Mouse (Mus musculus): ENCODE results near the gene Iqch. TPM values are rescaled to one million over a fixed set of nuclear protein-coding genes. Genes with fewer than 3 reads are reported as not detected.

The Iqch gene
- polyA plus RNA-seq, 1 experiment: 0.06 TPM

DNA sequence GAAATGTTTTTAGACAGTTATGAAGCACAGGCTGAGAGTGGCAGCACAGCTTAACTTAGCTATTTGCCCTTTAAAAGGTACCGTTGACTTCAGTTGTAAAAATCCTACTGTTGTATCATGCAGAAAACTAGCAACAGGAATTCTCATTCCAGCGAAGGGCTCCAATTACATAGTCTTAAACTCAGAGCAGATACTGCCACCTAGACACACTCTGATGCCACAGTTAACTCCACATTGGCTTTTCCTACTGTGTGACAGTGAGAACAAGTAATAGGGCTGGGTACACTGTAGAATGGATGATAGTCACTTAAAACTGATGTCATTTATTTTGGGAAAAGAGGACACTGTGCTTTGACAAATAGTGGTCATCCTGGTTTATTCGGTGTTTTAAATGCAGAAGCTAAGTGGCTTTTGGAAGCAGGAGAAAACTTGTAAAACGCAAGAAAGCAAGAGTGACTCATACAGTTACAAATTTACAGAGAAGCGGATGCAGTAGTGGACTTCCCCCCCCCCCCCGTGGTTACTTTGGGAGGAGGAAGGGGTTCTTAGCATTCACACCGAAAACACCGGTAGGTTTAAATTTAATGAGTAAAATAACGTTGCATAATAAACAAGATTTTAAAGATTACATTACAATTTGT is 181.1 kb downstream of the Iqch start:
- no peak for TF ChIP-seq POLR2A (IDR thresholded peaks at IDR 0.05; ENCODE audit: low read depth, low read length)
- TF ChIP-seq CTCF (conservative IDR thresholded peaks at IDR 0.05; ENCODE audit: insufficient read depth, insufficient read length, low read depth, low read length): no peak
- Histone ChIP-seq H3K36me3 (ENCODE audit: control insufficient read depth, insufficient read depth, low read length) (no peaks in the 10 kb centered on the region), H3K4me1 (ENCODE audit: control insufficient read depth, insufficient read depth, low read length) (no peaks in the 10 kb centered on the region), H3K27me3 (replicated peaks; ENCODE audit: control insufficient read depth, insufficient read depth, low read length) (no peaks in the 10 kb centered on the region), H3K4me3 (ENCODE audit: insufficient read depth, low read depth, low read length) (no peak overlapping the region), H3K27ac (ENCODE audit: insufficient read depth, low read depth, low read length) (no peak overlapping the region)
- 27% methylated on average over 9 of the region's 9 CpGs for WGBS
- DNase-seq: peak; percentile 28

GRCm38 (mm10) chr9:63420396-63420795 is 181.9 kb downstream of the Iqch start:
- H3K27ac ChIP-seq (ENCODE audit: insufficient read depth, low read depth, low read length): no peak overlapping the region
- no peaks in the 10 kb centered on the region for H3K27me3 ChIP-seq (replicated peaks; ENCODE audit: control insufficient read depth, insufficient read depth, low read length)
- no peak for TF ChIP-seq POLR2A (IDR thresholded peaks at IDR 0.05; ENCODE audit: low read depth, low read length)
- no peak for TF ChIP-seq CTCF (conservative IDR thresholded peaks at IDR 0.05; ENCODE audit: insufficient read depth, insufficient read length, low read depth, low read length)
- no peaks in the 10 kb centered on the region for H3K4me1 ChIP-seq (ENCODE audit: control insufficient read depth, insufficient read depth, low read length)
- WGBS: 64% methylated on average over 6 of the region's 6 CpGs
- H3K36me3 ChIP-seq (ENCODE audit: control insufficient read depth, insufficient read depth, low read length): no peaks in the 10 kb centered on the region
- DNase-seq: no peak
- no peak overlapping the region for H3K4me3 ChIP-seq (ENCODE audit: insufficient read depth, low read depth, low read length)

DNA sequence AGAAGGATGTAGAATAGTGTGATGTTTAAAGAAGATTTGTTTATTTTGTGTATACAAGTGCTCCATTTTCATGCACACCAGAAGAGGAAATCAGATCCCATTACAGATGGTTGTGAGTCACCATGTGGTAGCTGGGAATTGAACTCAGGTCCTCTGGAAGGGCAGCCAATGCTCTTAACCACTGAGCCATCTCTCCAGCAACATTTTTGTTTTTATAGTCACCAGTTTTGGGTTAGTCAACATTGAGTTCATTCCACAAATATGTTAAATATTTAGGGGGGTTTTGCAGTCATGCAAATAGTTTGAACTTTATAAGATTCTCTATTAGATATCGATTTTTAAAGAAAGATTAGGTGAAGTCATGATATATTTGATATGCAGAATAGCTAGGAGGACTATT is 202.1 kb downstream of the Iqch start:
- DNase-seq: no peak
- Histone ChIP-seq H3K27ac (ENCODE audit: insufficient read depth, low read depth, low read length) (no peak overlapping the region), H3K36me3 (ENCODE audit: control insufficient read depth, insufficient read depth, low read length) (no peaks in the 10 kb centered on the region), H3K27me3 (replicated peaks; ENCODE audit: control insufficient read depth, insufficient read depth, low read length) (no peaks in the 10 kb centered on the region), H3K4me3 (ENCODE audit: insufficient read depth, low read depth, low read length) (no peak overlapping the region), H3K4me1 (ENCODE audit: control insufficient read depth, insufficient read depth, low read length) (peaks cover 3% of the 10 kb centered on the region; the same call in 1 of the 2 replicates)
- no peak for TF ChIP-seq CTCF (conservative IDR thresholded peaks at IDR 0.05; ENCODE audit: insufficient read depth, insufficient read length, low read depth, low read length)
- TF ChIP-seq POLR2A (IDR thresholded peaks at IDR 0.05; ENCODE audit: low read depth, low read length): no peak
- WGBS: 80% methylated on average over 1 of the region's 1 CpGs

DNA sequence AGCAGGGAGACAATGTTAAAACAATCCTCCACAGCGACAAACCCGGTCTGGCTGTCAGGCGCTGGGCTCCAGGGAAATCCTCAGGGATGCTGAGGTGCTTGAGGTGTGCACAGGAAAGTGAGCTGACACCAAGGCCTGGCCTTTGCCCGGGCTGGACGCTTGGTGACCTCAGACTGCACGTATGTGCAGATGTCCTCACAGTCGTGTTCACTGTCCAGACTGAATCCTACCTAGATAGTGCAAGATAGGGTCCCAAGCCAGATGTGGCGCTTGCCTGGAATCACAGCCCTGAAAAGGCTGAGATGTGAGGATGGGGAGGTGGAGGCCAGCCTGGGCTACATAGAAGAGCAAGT is 202.9 kb downstream of the Iqch start:
- DNase-seq: no peak
- Histone ChIP-seq H3K36me3 (ENCODE audit: control insufficient read depth, insufficient read depth, low read length) (no peaks in the 10 kb centered on the region), H3K4me1 (ENCODE audit: control insufficient read depth, insufficient read depth, low read length) (peaks cover 3% of the 10 kb centered on the region; the same call in 1 of the 2 replicates), H3K4me3 (ENCODE audit: insufficient read depth, low read depth, low read length) (peak overlapping the region; percentile 91), H3K27ac (ENCODE audit: insufficient read depth, low read depth, low read length) (peak overlapping the region; percentile 80), H3K27me3 (replicated peaks; ENCODE audit: control insufficient read depth, insufficient read depth, low read length) (no peaks in the 10 kb centered on the region)
- 6% methylated on average over 8 of the region's 8 CpGs for WGBS
- TF ChIP-seq CTCF (conservative IDR thresholded peaks at IDR 0.05; ENCODE audit: insufficient read depth, insufficient read length, low read depth, low read length) (no peak), POLR2A (IDR thresholded peaks at IDR 0.05; ENCODE audit: low read depth, low read length) (no peak)

DNA sequence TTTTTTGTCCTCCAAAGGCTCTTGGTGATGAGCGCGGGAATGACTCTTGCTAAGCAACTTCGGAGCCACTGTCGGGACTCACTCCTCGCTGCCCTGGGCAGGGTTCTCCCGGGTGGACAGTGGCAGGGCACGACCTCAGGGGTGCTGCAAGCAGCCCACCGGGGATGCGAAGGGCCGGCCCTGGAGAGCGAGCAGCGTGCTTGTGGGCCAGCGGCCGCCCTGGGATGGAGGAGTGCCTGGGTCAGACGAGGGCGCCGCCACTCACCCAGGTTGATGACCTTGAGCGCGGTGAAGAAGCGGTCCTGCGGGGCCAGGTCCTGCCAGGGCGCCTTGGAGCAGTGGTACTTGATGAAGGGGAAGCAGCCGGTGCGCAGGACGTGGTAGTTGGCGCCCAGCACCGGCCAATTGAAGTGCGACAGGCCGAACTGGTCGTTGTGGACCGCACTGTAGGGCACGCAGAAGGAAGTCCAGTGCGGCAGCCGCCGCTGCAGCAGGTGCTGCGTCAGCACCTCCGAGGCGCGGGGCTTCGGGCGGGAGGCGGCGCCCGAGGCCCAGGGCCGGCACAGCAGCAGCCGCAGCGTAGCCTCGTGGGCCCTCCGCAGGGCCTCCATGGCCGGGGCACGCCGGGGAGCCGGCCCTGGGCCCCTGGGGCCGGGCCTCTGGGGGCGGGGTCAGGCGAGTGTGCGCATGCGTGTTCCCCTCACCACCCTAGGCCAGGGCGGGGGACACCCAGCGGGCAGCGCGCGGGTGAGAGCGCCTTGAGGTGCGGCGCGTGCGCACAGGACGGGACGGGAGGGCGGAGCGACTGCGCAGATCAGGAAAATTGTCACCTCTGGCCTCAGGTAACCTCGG is 203.5 kb downstream of the Iqch start, which contains the start of gene 2300009A05Rik:
TSS of gene 2300009A05Rik (minus strand) at position 636 of the 852 bp plus-strand sequence.
- H3K4me1 ChIP-seq (ENCODE audit: control insufficient read depth, insufficient read depth, low read length): peaks cover 3% of the 10 kb centered on the region; the same call in 1 of the 2 replicates
- peak within 1 kb of the TSS; percentile 96 for H3K27ac ChIP-seq (ENCODE audit: insufficient read depth, low read depth, low read length)
- H3K36me3 ChIP-seq (ENCODE audit: control insufficient read depth, insufficient read depth, low read length): no peaks in the 10 kb centered on the region
- under 1% methylated on average over 74 of the region's 74 CpGs for WGBS
- H3K4me3 ChIP-seq (ENCODE audit: insufficient read depth, low read depth, low read length): peak within 1 kb of the TSS; percentile 91
- H3K27me3 ChIP-seq (replicated peaks; ENCODE audit: control insufficient read depth, insufficient read depth, low read length): no peaks in the 10 kb centered on the region
- TF ChIP-seq POLR2A (IDR thresholded peaks at IDR 0.05; ENCODE audit: low read depth, low read length): peak; percentile 70
- no peak for TF ChIP-seq CTCF (conservative IDR thresholded peaks at IDR 0.05; ENCODE audit: insufficient read depth, insufficient read length, low read depth, low read length)
- peak; percentile 98 for DNase-seq

GRCm38 (mm10) chr9:63395612-63396011 is 206.7 kb downstream of the Iqch start:
- H3K4me3 ChIP-seq (ENCODE audit: insufficient read depth, low read depth, low read length): no peak overlapping the region
- DNase-seq: no peak
- WGBS: 61% methylated on average over 7 of the region's 7 CpGs
- H3K4me1 ChIP-seq (ENCODE audit: control insufficient read depth, insufficient read depth, low read length): peaks cover 5% of the 10 kb centered on the region; the same call in 1 of the 2 replicates
- no peak overlapping the region for H3K27ac ChIP-seq (ENCODE audit: insufficient read depth, low read depth, low read length)
- H3K27me3 ChIP-seq (replicated peaks; ENCODE audit: control insufficient read depth, insufficient read depth, low read length): no peaks in the 10 kb centered on the region
- no peaks in the 10 kb centered on the region for H3K36me3 ChIP-seq (ENCODE audit: control insufficient read depth, insufficient read depth, low read length)
- TF ChIP-seq CTCF (conservative IDR thresholded peaks at IDR 0.05; ENCODE audit: insufficient read depth, insufficient read length, low read depth, low read length): no peak
- TF ChIP-seq POLR2A (IDR thresholded peaks at IDR 0.05; ENCODE audit: low read depth, low read length): no peak

DNA sequence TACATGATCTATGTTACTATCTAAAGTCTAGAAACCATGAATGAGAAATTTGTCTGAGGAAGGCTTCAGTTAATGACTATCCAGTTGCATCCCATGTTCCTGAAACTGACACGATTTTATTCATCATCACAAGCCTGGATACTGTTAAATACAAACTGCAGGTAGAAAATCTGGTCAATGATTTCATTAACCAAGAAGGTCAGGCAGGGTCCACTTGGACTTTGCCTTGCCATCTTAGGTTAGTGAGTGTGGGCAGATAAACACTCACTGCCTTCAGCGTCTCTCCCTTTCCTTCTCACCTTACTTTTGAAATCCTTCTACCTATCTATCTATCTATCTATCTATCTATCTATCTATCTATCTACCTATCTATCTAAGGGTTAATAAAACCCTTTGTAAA is 211.0 kb downstream of the Iqch start:
- no peak overlapping the region for H3K4me3 ChIP-seq (ENCODE audit: insufficient read depth, low read depth, low read length)
- peaks cover 5% of the 10 kb centered on the region; the same call in 1 of the 2 replicates for H3K4me1 ChIP-seq (ENCODE audit: control insufficient read depth, insufficient read depth, low read length)
- H3K27ac ChIP-seq (ENCODE audit: insufficient read depth, low read depth, low read length): no peak overlapping the region
- no peaks in the 10 kb centered on the region for H3K36me3 ChIP-seq (ENCODE audit: control insufficient read depth, insufficient read depth, low read length)
- peak; percentile 85 for DNase-seq
- H3K27me3 ChIP-seq (replicated peaks; ENCODE audit: control insufficient read depth, insufficient read depth, low read length): no peaks in the 10 kb centered on the region
- peak; percentile 8 for TF ChIP-seq POLR2A (IDR thresholded peaks at IDR 0.05; ENCODE audit: low read depth, low read length)
- TF ChIP-seq CTCF (conservative IDR thresholded peaks at IDR 0.05; ENCODE audit: insufficient read depth, insufficient read length, low read depth, low read length): no peak
- 56% methylated on average over 2 of the region's 2 CpGs for WGBS

Data from kidney, adult 2 months (tissue).